In the genomic region with DNA sequence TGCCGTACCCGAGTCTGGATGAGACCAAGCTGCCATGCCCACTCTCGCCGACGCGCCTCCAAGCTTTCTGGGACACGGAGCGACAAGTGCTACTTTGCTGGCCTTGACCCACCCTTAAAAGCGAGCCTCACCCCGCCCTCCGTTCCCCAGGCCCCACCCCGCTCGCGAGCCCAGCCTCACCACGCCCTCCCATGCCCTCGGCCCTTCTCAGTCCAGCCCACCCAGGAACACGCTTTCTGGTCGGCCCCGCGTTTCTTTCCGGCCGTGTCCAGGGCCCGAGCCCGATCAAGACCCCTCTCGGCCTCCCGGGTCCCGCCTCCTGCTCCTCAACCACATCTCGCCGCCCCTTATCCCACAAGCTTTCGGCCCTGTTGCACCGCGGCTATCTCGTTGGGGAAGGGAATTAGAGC, we compare ENCODE assay signal across 8 mouse cellular contexts. TPM values are rescaled to one million over a fixed set of nuclear protein-coding genes. Genes with fewer than 3 reads are reported as not detected.
DNase-seq lines count a peak whose midpoint lies in the region; ATAC-seq and TF ChIP-seq lines count a peak whose summit lies in the region.

No protein-coding gene starts in this region.

- intact Hi-C loops in left cerebral cortex, postnatal 4 days (cut with DNase I): no loop called here

- H3K9me3 ChIP-seq in hindbrain, embryonic 13.5 days: no peaks in the 10 kb centered on the region

- CTCF ChIA-PET in Patski (lab: Charles Lee): interaction anchor here (1.3 to 1.6 kb wide), 3 partner anchors 13 to 33 kb away, joined by 3 to 5 read pairs (median 4); no protein-coding TSS in a partner anchor

- no peak for TF ChIP-seq CTCF in Patski (IDR thresholded peaks at IDR 0.05)

- ATAC-seq in Patski: peak; percentile 45
- ATAC-seq in hindbrain, embryonic 13.5 days (ENCODE audit: low FRiP score): peak; percentile 49
- no peak for ATAC-seq in activated CD4-positive, CD25-positive, alpha-beta regulatory T cell, adult 4 months

- no peak for DNase-seq in Patski (ENCODE audit: low read depth, low spot score)
- peak; percentile 79 for DNase-seq in c-Kit-positive CD71-negative TER-119-negative erythroid progenitor cells, embryonic 14.5 days (ENCODE audit: low read depth)
- DNase-seq in frontal cortex, postnatal 14 days (ENCODE audit: low spot score in 2 of 2): peak; percentile 58 to 59
- peak; percentile 86 for DNase-seq in left cerebral cortex, postnatal 4 days
- DNase-seq in mesoderm, embryonic 11.5 days (ENCODE audit: low read depth, low spot score): peak; percentile 77
- peak; percentile 60 for DNase-seq in right cerebral cortex, postnatal 4 days

- peak overlapping the region; percentile 87 for H3K4me3 ChIP-seq in hindbrain, embryonic 13.5 days

- H3K9ac ChIP-seq in hindbrain, embryonic 13.5 days: peak overlapping the region; percentile 93

- under 1% methylated on average over 33 of the region's 33 CpGs for WGBS in hindbrain, embryonic 13.5 days

- POLR2A ChIA-PET in Patski (lab: Charles Lee): interaction anchor here (0.9 to 1.4 kb wide), 3 partner anchors 20 to 86 kb away, joined by 3 read pairs; no protein-coding TSS in a partner anchor

- in situ Hi-C loops in Patski (cut with MboI; ENCODE audit: low pct_unique_long_range_greater_than_20kb): no loop called here

- peaks cover 50% of the 10 kb centered on the region for H3K4me1 ChIP-seq in hindbrain, embryonic 13.5 days (replicated peaks)

- H3K4me2 ChIP-seq in hindbrain, embryonic 13.5 days: peak overlapping the region; percentile 99

- peak overlapping the region; percentile 96 for H3K27ac ChIP-seq in hindbrain, embryonic 13.5 days

- peaks cover 16% of the 10 kb centered on the region for H3K36me3 ChIP-seq in hindbrain, embryonic 13.5 days

- no peaks in the 10 kb centered on the region for H3K27me3 ChIP-seq in Patski
- H3K27me3 ChIP-seq in hindbrain, embryonic 13.5 days: no peaks in the 10 kb centered on the region

RNA-seq across cellular contexts. Expression of a gene that starts 0.4 kb away (rescaled TPM):
- polyA plus RNA-seq in Patski (2021): 362 TPM
- 69.8 and 72.6 TPM in 2 replicates for polyA plus RNA-seq in hindbrain, embryonic 13.5 days (2015; fragmentation: Nextera tagmentation; extraction: Ambion mirVana)
- 100 to 1,000 TPM; 108 to 115 TPM for total RNA-seq in left cerebral cortex, postnatal 4 days (2021)
- polyA plus RNA-seq in activated CD4-positive, CD25-positive, alpha-beta regulatory T cell, adult 4 months (2017; shearing (Covaris generic)): 10 to 100 TPM; 19.7 to 22.1 TPM

RNA-seq across cellular contexts. Expression of a gene that starts 20.3 kb away (rescaled TPM):
- 56.7 TPM for polyA plus RNA-seq in Patski (2021)
- polyA plus RNA-seq in hindbrain, embryonic 13.5 days (2015; fragmentation: Nextera tagmentation; extraction: Ambion mirVana): 27.3 and 31.7 TPM in 2 replicates
- 1 to 10 TPM; 4.1 to 5.9 TPM for total RNA-seq in left cerebral cortex, postnatal 4 days (2021)
- not detected for polyA plus RNA-seq in activated CD4-positive, CD25-positive, alpha-beta regulatory T cell, adult 4 months (2017; shearing (Covaris generic))

RNA-seq across cellular contexts. Expression of a gene that starts 40.5 kb away (rescaled TPM):
- polyA plus RNA-seq in Patski (2021): 111 TPM
- polyA plus RNA-seq in hindbrain, embryonic 13.5 days (2015; fragmentation: Nextera tagmentation; extraction: Ambion mirVana): 108 and 109 TPM in 2 replicates
- 10 to 100 TPM; 79.3 to 79.5 TPM for total RNA-seq in left cerebral cortex, postnatal 4 days (2021)
- 10 to 100 TPM; 56.8 to 60.2 TPM for polyA plus RNA-seq in activated CD4-positive, CD25-positive, alpha-beta regulatory T cell, adult 4 months (2017; shearing (Covaris generic))

RNA-seq across cellular contexts. Expression of a gene that starts 52.0 kb away (rescaled TPM):
- 23.6 TPM for polyA plus RNA-seq in Patski (2021)
- polyA plus RNA-seq in hindbrain, embryonic 13.5 days (2015; fragmentation: Nextera tagmentation; extraction: Ambion mirVana): 69.0 and 71.8 TPM in 2 replicates
- total RNA-seq in left cerebral cortex, postnatal 4 days (2021): 10 to 100 TPM; 46.3 to 50.4 TPM
- 10 to 100 TPM; 15.4 to 21.8 TPM for polyA plus RNA-seq in activated CD4-positive, CD25-positive, alpha-beta regulatory T cell, adult 4 months (2017; shearing (Covaris generic))

Comparison
In these comparisons a context has a peak if more than half of its experiments do, and no peak if none do; other contexts are left out.
1. RNA of a gene that starts 20.3 kb away (polyA plus RNA-seq): 56.7 TPM in Patski (single experiment) and 27.3 to 31.7 TPM in hindbrain, embryonic 13.5 days; not detected in activated CD4-positive, CD25-positive, alpha-beta regulatory T cell, adult 4 months; every median in the first group is over 10 times any median in the second.